Mouse (Mus musculus): ENCODE results near the gene Trub1.

Trub1 gene

GRCm38 (mm10) chr19:57494020-57494419 is 41.3 kb downstream of the Trub1 start:
- CTCF ChIA-PET: interaction anchor here (0.7 kb wide), 1 partner anchor 964 kb away, joined by 3 read pairs; no protein-coding TSS in a partner anchor

- CTCF ChIA-PET: no interaction called here
These were observed 45.5 kb downstream of the Trub1 start for GRCm38 (mm10) chr19:57498110-57498743.

- CTCF ChIA-PET: no interaction called here
These were observed 46.2 kb downstream of the Trub1 start for GRCm38 (mm10) chr19:57498884-57499410.

- CTCF ChIA-PET: no interaction called here
These were observed 47.5 kb downstream of the Trub1 start for GRCm38 (mm10) chr19:57500254-57500653.

GRCm38 (mm10) chr19:57503144-57503543 is 50.4 kb downstream of the Trub1 start:
- CTCF ChIA-PET: no interaction called here

- CTCF ChIA-PET: no interaction called here
These were observed 52.6 kb downstream of the Trub1 start for GRCm38 (mm10) chr19:57505048-57505932.

- CTCF ChIA-PET: no interaction called here
These were observed 53.9 kb downstream of the Trub1 start for GRCm38 (mm10) chr19:57506591-57506990.

- CTCF ChIA-PET: no interaction called here
These were observed 55.6 kb downstream of the Trub1 start for GRCm38 (mm10) chr19:57508261-57508788.

- CTCF ChIA-PET: no interaction called here
These were observed 57.1 kb downstream of the Trub1 start for GRCm38 (mm10) chr19:57509758-57510319.

GRCm38 (mm10) chr19:57510836-57511235 is 58.1 kb downstream of the Trub1 start:
- CTCF ChIA-PET: no interaction called here

GRCm38 (mm10) chr19:57513123-57513522 is 60.4 kb downstream of the Trub1 start:
- CTCF ChIA-PET: no interaction called here

GRCm38 (mm10) chr19:57521721-57522120 is 69.0 kb downstream of the Trub1 start:
- CTCF ChIA-PET: no interaction called here

GRCm38 (mm10) chr19:57523363-57523762 is 70.7 kb downstream of the Trub1 start:
- CTCF ChIA-PET: no interaction called here

- CTCF ChIA-PET: no interaction called here
These were observed 73.0 kb downstream of the Trub1 start for GRCm38 (mm10) chr19:57525693-57526092.

GRCm38 (mm10) chr19:57530212-57530611 is 77.5 kb downstream of the Trub1 start:
- CTCF ChIA-PET: no interaction called here

- CTCF ChIA-PET: no interaction called here
These were observed 81.5 kb downstream of the Trub1 start for GRCm38 (mm10) chr19:57534262-57534661.

GRCm38 (mm10) chr19:57536512-57536911 is 83.8 kb downstream of the Trub1 start:
- CTCF ChIA-PET: no interaction called here

GRCm38 (mm10) chr19:57537510-57538182 is 84.9 kb downstream of the Trub1 start:
- CTCF ChIA-PET: no interaction called here

- CTCF ChIA-PET: no interaction called here
These were observed 87.4 kb downstream of the Trub1 start for GRCm38 (mm10) chr19:57540118-57540517.
